Mouse (Mus musculus) left cerebral cortex, postnatal 25 days (tissue): ENCODE results near the gene Tm4sf20. TPM values are rescaled to one million over a fixed set of nuclear protein-coding genes. Genes with fewer than 3 reads are reported as not detected.

Source experiments
- DNase-seq, 2 experiments: peaks; one replicate each; pipeline ENCODE4 v3.0.0; 2022; ENCODE audit warnings: low spot score in 2 of 2, mixed read lengths in 1 of 2
- intact Hi-C: fragments of 180-260 bp; cut with DNase I; formaldehyde crosslinking; loops from one replicate; pipeline ENCODE4 v1.15.1; 2025
- total RNA-seq, 2 experiments: library from RNA; stranded (reverse); gene quantifications; 2 replicates each; pipeline ENCODE4 v1.2.3; 2021

Gene Tm4sf20
- total RNA-seq, 2 experiments from 2014 or later: not detected

- intact Hi-C loops: loop anchor here (5.0 to 10.0 kb wide), 2 partner anchors 402 to 929 kb away; no protein-coding TSS in a partner anchor
- no peak for DNase-seq
These were observed 17.3 kb upstream of the Tm4sf20 start for GRCm38 (mm10) chr1:82785546-82785945.

- intact Hi-C loops: loop anchor here (10.0 kb wide), 1 partner anchor 931 kb away; no protein-coding TSS in a partner anchor
- DNase-seq: no peak
These were observed 15.3 kb upstream of the Tm4sf20 start for GRCm38 (mm10) chr1:82783559-82783958.

GRCm38 (mm10) chr1:82779388-82779966, 11.2 kb upstream of the Tm4sf20 start:
- intact Hi-C loops: no loop called here

GRCm38 (mm10) chr1:82775293-82775692, 7.0 kb upstream of the Tm4sf20 start:
- intact Hi-C loops: no loop called here
- peak in 1 of 2 experiments; percentile 53 for DNase-seq

More at GRCm38 (mm10) chr1:82779388-82779966, 11.2 kb upstream of the Tm4sf20 start:
- DNase-seq: no peak

- DNase-seq: peak in 1 of 2 experiments; percentile 34
- intact Hi-C loops: no loop called here
These were observed 4.9 kb upstream of the Tm4sf20 start for GRCm38 (mm10) chr1:82773208-82773607.

- intact Hi-C loops: no loop called here
- no peak for DNase-seq
These were observed 4.2 kb upstream of the Tm4sf20 start for GRCm38 (mm10) chr1:82772428-82772827.

GRCm38 (mm10) chr1:82771022-82771586, 2.8 kb upstream of the Tm4sf20 start, which contains the start of gene Gm47791:
Gene Gm47791 (minus strand): TSS chr1:82771243.
- DNase-seq: no peak
- intact Hi-C loops: no loop called here

- no peak for DNase-seq
- intact Hi-C loops: no loop called here
These were observed 1.6 kb downstream of the Tm4sf20 start for GRCm38 (mm10) chr1:82766641-82767040.

- DNase-seq: no peak
- intact Hi-C loops: no loop called here
These were observed 2.0 kb downstream of the Tm4sf20 start for GRCm38 (mm10) chr1:82766227-82766626.

- intact Hi-C loops: no loop called here
- no peak for DNase-seq
These were observed 6.0 kb downstream of the Tm4sf20 start for GRCm38 (mm10) chr1:82762274-82762673.

- intact Hi-C loops: no loop called here
- no peak for DNase-seq
These were observed 6.6 kb downstream of the Tm4sf20 start for GRCm38 (mm10) chr1:82761454-82762169.

- intact Hi-C loops: no loop called here
- no peak for DNase-seq
These were observed 8.7 kb downstream of the Tm4sf20 start for GRCm38 (mm10) chr1:82759520-82759919.

- no peak for DNase-seq
- intact Hi-C loops: no loop called here
These were observed 20.4 kb downstream of the Tm4sf20 start for GRCm38 (mm10) chr1:82747714-82748452.

GRCm38 (mm10) chr1:82746408-82746807, 21.9 kb downstream of the Tm4sf20 start:
- intact Hi-C loops: no loop called here
- no peak for DNase-seq

- intact Hi-C loops: no loop called here
- no peak for DNase-seq
These were observed 24.3 kb downstream of the Tm4sf20 start for GRCm38 (mm10) chr1:82743962-82744361.

GRCm38 (mm10) chr1:82741539-82741938, 26.7 kb downstream of the Tm4sf20 start:
- peak in 1 of 2 experiments; percentile 65 for DNase-seq
- intact Hi-C loops: no loop called here

- intact Hi-C loops: no loop called here
- no peak for DNase-seq
These were observed 30.2 kb downstream of the Tm4sf20 start for GRCm38 (mm10) chr1:82738066-82738465.

- intact Hi-C loops: no loop called here
- no peak for DNase-seq
These were observed 34.9 kb downstream of the Tm4sf20 start for GRCm38 (mm10) chr1:82733357-82733756.

GRCm38 (mm10) chr1:82726482-82726881, 41.8 kb downstream of the Tm4sf20 start:
- no peak for DNase-seq
- intact Hi-C loops: no loop called here

- DNase-seq: no peak
- intact Hi-C loops: no loop called here
These were observed 42.4 kb downstream of the Tm4sf20 start for GRCm38 (mm10) chr1:82725875-82726185.
